ENCODE assay signal across 13 mouse cellular contexts in genomic region chr10:76771086-76771485, GRCm38 (mm10). TPM values are rescaled to one million over a fixed set of nuclear protein-coding genes. Genes with fewer than 3 reads are reported as not detected.
"Had no signal": no experiment of that assay in that cellular context is flagged by ENCODE, and none has a peak within 500 bp of the region (broad histone marks: within the 10 kb centered on the region; RNA-seq: fewer than 3 reads in every experiment).

No protein-coding gene starts in this region.

- H3K27ac ChIP-seq: kidney, postnatal 0 days; limb, embryonic 13.5 days; liver, embryonic 14.5 days; midbrain, embryonic 12.5 days; neural tube, embryonic 13.5 days; stomach, embryonic 15.5 days had no signal

- DNase-seq: kidney, postnatal 36 days; left cerebral cortex, postnatal 4 days; lung, adult 18-20 months; retina, postnatal 1 day; right cerebral cortex, postnatal 4 days; thymus, adult 2 months had no signal

- H3K27me3 ChIP-seq: limb, embryonic 13.5 days; midbrain, embryonic 12.5 days; neural tube, embryonic 13.5 days; stomach, embryonic 15.5 days had no signal

- H3K36me3 ChIP-seq: stomach, embryonic 15.5 days had no signal

- H3K9me3 ChIP-seq: limb, embryonic 13.5 days; midbrain, embryonic 12.5 days; neural tube, embryonic 13.5 days; stomach, embryonic 15.5 days had no signal

- H3K4me3 ChIP-seq: limb, embryonic 13.5 days; midbrain, embryonic 12.5 days; neural tube, embryonic 13.5 days; stomach, embryonic 15.5 days had no signal

- H3K4me1 ChIP-seq: limb, embryonic 13.5 days; midbrain, embryonic 12.5 days; neural tube, embryonic 13.5 days; stomach, embryonic 15.5 days had no signal

- H3K9ac ChIP-seq: limb, embryonic 13.5 days; liver, embryonic 14.5 days; midbrain, embryonic 12.5 days; neural tube, embryonic 13.5 days; stomach, embryonic 15.5 days had no signal

RNA-seq across cellular contexts. Expression of gene Col6a1, which starts 45.1 kb away (rescaled TPM):
- total RNA-seq: megakaryocyte-erythroid progenitor cell, adult 5-6 weeks had no signal
